Mouse (Mus musculus): ENCODE results near the gene Tfb2m. TPM values are rescaled to one million over a fixed set of nuclear protein-coding genes. Genes with fewer than 3 reads are reported as not detected.

Tfb2m gene
- total and polyA plus RNA-seq, 3 experiments: 13.1 to 53.1 (median 48.3) TPM

- dilution Hi-C loops (cut with MboI; ENCODE audit: extremely low pct_ligation_motif_present, extremely low pct_unique_long_range_greater_than_20kb, low sequenced_read_pairs): no loop called here
- in situ Hi-C loops (cut with MboI; ENCODE audit: low pct_ligation_motif_present, low pct_unique_long_range_greater_than_20kb, low sequenced_read_pairs): no loop called here
- no peak overlapping the region for H3K4me3 ChIP-seq (replicated peaks in 1 of 3; ENCODE audit: low read depth in 2 of 3, low read length in 2 of 3, poor library complexity in 1 of 3)
- H3K27me3 ChIP-seq (replicated peaks): no peaks in the 10 kb centered on the region
- TF ChIP-seq TBP (conservative IDR thresholded peaks at IDR 0.05; ENCODE audit: low read depth, low read length) (no peak), CHD1 (IDR thresholded peaks at IDR 0.05; ENCODE audit: low read depth, low read length) (no peak), MXI1 (IDR thresholded peaks at IDR 0.05; ENCODE audit: low read depth, low read length) (no peak), MEF2A (IDR thresholded peaks at IDR 0.05; ENCODE audit: borderline replicate concordance, low read depth, low read length) (no peak), ZC3H11A (IDR thresholded peaks at IDR 0.05; ENCODE audit: low read depth, low read length) (no peak), ELF1 (IDR thresholded peaks at IDR 0.05; ENCODE audit: low read depth, low read length) (no peak), KAT2A (IDR thresholded peaks at IDR 0.05; ENCODE audit: insufficient replicate concordance, low read length) (no peak), RAD21 (IDR thresholded peaks at IDR 0.05; ENCODE audit: low read depth, low read length) (no peak), CHD2 (IDR thresholded peaks at IDR 0.05; ENCODE audit: low read length) (no peak)
- no peak overlapping the region for H3K4me2 ChIP-seq (ENCODE audit: insufficient read depth, low read depth, poor library complexity, severe bottlenecking)
- peaks cover 0 to 5% of the 10 kb centered on the region in 2 experiments; a peak in 1 of 4 replicates for H3K4me1 ChIP-seq (ENCODE audit: control insufficient read depth in 1 of 2, insufficient read depth in 2 of 2)
- H3K36me3 ChIP-seq (replicated peaks in 1 of 2; ENCODE audit: control insufficient read depth in 1 of 2, insufficient read depth in 1 of 2, low read length in 1 of 2): peaks cover 0 to 5% of the 10 kb centered on the region in 2 experiments
- H3K79me2 ChIP-seq (replicated peaks; ENCODE audit: control insufficient read depth, extremely low read depth, insufficient read depth, poor library complexity, severe bottlenecking): no peaks in the 10 kb centered on the region
- no peaks in the 10 kb centered on the region for H3K9me3 ChIP-seq (replicated peaks; ENCODE audit: low read length)
- no peak overlapping the region for H3K27ac ChIP-seq (ENCODE audit: insufficient read depth, low read depth)
- DNase-seq (ENCODE audit: extremely low read depth): no peak
- no peak overlapping the region for H3K9ac ChIP-seq (ENCODE audit: insufficient read depth, low read depth)
These were observed 24.4 kb upstream of the Tfb2m start for GRCm38 (mm10) chr1:179570482-179570881.

DNA sequence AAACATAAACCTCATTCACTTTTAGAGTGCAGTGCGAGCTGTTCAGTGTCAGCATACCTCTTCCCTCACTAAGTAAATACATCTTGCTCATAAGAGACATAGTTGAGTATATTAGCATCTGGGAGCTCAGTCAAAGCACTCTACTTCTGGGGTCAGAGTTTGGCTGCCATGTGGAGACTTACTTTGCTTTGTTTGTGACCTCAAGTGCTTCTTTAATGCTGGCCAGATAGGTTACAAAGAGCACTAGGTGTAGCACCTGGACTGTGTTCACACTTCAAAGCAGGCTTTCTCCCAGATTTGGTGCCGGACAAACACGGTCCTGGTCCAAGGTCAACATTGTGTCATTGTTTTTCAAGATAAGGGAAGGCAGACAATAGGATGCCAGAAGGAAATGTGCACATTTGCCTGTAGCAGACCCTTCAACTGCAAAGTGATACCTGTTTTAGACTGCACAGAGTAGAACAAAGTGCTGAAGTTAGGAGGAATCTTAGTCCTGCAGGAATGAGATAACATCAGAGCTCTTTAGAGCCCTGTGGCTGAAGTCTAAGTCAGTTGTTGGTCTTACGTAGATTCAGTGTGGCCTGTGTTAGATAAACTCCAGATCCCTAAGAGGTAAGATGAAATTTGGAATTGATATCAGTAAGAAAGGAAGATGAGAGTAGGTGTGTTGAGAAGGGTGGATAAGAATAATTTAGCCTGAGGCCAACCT, 22.8 kb upstream of the Tfb2m start:
- Histone ChIP-seq H3K27ac (ENCODE audit: insufficient read depth, low read depth) (no peak overlapping the region), H3K27me3 (replicated peaks) (no peaks in the 10 kb centered on the region), H3K36me3 (replicated peaks in 1 of 2; ENCODE audit: control insufficient read depth in 1 of 2, insufficient read depth in 1 of 2, low read length in 1 of 2) (peaks cover 0 to 2% of the 10 kb centered on the region in 2 experiments), H3K9ac (ENCODE audit: insufficient read depth, low read depth) (no peak overlapping the region), H3K4me3 (replicated peaks in 1 of 3; ENCODE audit: low read depth in 2 of 3, low read length in 2 of 3, poor library complexity in 1 of 3) (no peak overlapping the region), H3K4me2 (ENCODE audit: insufficient read depth, low read depth, poor library complexity, severe bottlenecking) (no peak overlapping the region), H3K9me3 (replicated peaks; ENCODE audit: low read length) (no peaks in the 10 kb centered on the region), H3K79me2 (replicated peaks; ENCODE audit: control insufficient read depth, extremely low read depth, insufficient read depth, poor library complexity, severe bottlenecking) (no peaks in the 10 kb centered on the region), H3K4me1 (ENCODE audit: control insufficient read depth in 1 of 2, insufficient read depth in 2 of 2) (peaks cover 0 to 5% of the 10 kb centered on the region in 2 experiments; a peak in 1 of 4 replicates)
- no peak for DNase-seq (ENCODE audit: extremely low read depth)
- in situ Hi-C loops (cut with MboI; ENCODE audit: low pct_ligation_motif_present, low pct_unique_long_range_greater_than_20kb, low sequenced_read_pairs): no loop called here
- dilution Hi-C loops (cut with MboI; ENCODE audit: extremely low pct_ligation_motif_present, extremely low pct_unique_long_range_greater_than_20kb, low sequenced_read_pairs): no loop called here
- TF ChIP-seq NRF1 (IDR thresholded peaks at IDR 0.05; ENCODE audit: low read depth, low read length) (no peak), BHLHE40 (IDR thresholded peaks at IDR 0.05; ENCODE audit: low read depth, low read length) (no peak), CHD1 (IDR thresholded peaks at IDR 0.05; ENCODE audit: low read depth, low read length) (no peak), MAX (IDR thresholded peaks at IDR 0.05; ENCODE audit: low read length) (no peak), CHD2 (IDR thresholded peaks at IDR 0.05; ENCODE audit: low read length) (no peak), SMC3 (IDR thresholded peaks at IDR 0.05; ENCODE audit: low read depth, low read length) (no peak), PAX5 (IDR thresholded peaks at IDR 0.05; ENCODE audit: low read length) (no peak), TCF12 (IDR thresholded peaks at IDR 0.05; ENCODE audit: low read depth, low read length) (no peak), GABPA (IDR thresholded peaks at IDR 0.05; ENCODE audit: insufficient replicate concordance, low read depth, low read length) (no peak), UBTF (IDR thresholded peaks at IDR 0.05; ENCODE audit: low read depth, low read length) (no peak), ZC3H11A (IDR thresholded peaks at IDR 0.05; ENCODE audit: low read depth, low read length) (no peak), E2F4 (IDR thresholded peaks at IDR 0.05; ENCODE audit: insufficient replicate concordance, low read depth, low read length) (no peak), EP300 (IDR thresholded peaks at IDR 0.05; ENCODE audit: low read length) (no peak), USF1 (IDR thresholded peaks at IDR 0.05; ENCODE audit: low read depth, low read length) (no peak), ZMIZ1 (IDR thresholded peaks at IDR 0.05; ENCODE audit: low read depth, low read length) (no peak), JUND (conservative IDR thresholded peaks at IDR 0.05; ENCODE audit: low read depth, low read length) (no peak), IRF4 (IDR thresholded peaks at IDR 0.05; ENCODE audit: low read depth, low read length) (no peak), TBP (conservative IDR thresholded peaks at IDR 0.05; ENCODE audit: low read depth, low read length) (no peak)

Data from CH12.LX (cell line).